Mouse (Mus musculus): ENCODE results near the gene Pitpnc1. TPM values are rescaled to one million over a fixed set of nuclear protein-coding genes. Genes with fewer than 3 reads are reported as not detected.
A peak's percentile ranks its signal among the peaks of the same experiment; 100 is the strongest.

The Pitpnc1 gene
- polyA plus RNA-seq, 1 experiment from 2014 or later: 48.0 TPM

DNA sequence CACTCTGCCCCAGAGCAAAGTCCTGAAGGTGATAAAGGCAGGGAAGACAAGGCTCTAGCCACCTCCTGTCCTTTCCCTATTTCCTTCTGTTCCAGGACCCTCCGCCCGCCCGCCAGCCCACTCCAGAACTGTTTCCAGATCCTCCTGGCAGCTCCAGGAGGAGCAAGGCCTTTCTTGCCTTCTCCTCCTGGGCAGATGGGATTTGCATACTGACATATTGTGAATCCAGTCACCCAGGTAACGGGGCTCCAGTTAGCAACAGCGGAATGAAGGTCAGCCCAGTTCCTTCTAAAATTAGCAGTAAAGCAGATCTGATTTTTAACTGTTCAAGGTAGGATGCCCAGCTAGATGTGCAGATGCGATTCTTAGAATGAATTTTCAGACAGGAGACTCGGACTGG is 114.3 kb downstream of the Pitpnc1 start:
- no peaks in the 10 kb centered on the region for H3K36me3 ChIP-seq (ENCODE audit: control insufficient read depth, insufficient read depth, low read length)
- H3K4me1 ChIP-seq (ENCODE audit: control insufficient read depth, insufficient read depth, low read length): peaks cover 16% of the 10 kb centered on the region
- no peak overlapping the region for H3K4me3 ChIP-seq (ENCODE audit: low read depth, low read length)
- H3K27ac ChIP-seq (ENCODE audit: low read length): no peak overlapping the region; the same call in 1 of the 2 replicates
- WGBS: 40% methylated on average over 7 of the region's 7 CpGs
- H3K27me3 ChIP-seq (ENCODE audit: control insufficient read depth, insufficient read depth, low read depth, low read length): no peaks in the 10 kb centered on the region
- ATAC-seq: peak; percentile 54
- H3K4me2 ChIP-seq (ENCODE audit: low read length): no peak overlapping the region
- no peak overlapping the region for H3K9ac ChIP-seq (ENCODE audit: low read depth, low read length)
- no peaks in the 10 kb centered on the region for H3K9me3 ChIP-seq (replicated peaks; ENCODE audit: control insufficient read depth, low read length, poor library complexity, severe bottlenecking)

- peaks cover 16% of the 10 kb centered on the region for H3K4me1 ChIP-seq (ENCODE audit: control insufficient read depth, insufficient read depth, low read length)
- no peak overlapping the region for H3K27ac ChIP-seq (ENCODE audit: low read length)
- H3K4me2 ChIP-seq (ENCODE audit: low read length): no peak overlapping the region
- WGBS: 30% methylated on average over 3 of the region's 3 CpGs
- H3K9ac ChIP-seq (ENCODE audit: low read depth, low read length): no peak overlapping the region
- H3K36me3 ChIP-seq (ENCODE audit: control insufficient read depth, insufficient read depth, low read length): no peaks in the 10 kb centered on the region
- no peak overlapping the region for H3K4me3 ChIP-seq (ENCODE audit: low read depth, low read length)
- H3K27me3 ChIP-seq (ENCODE audit: control insufficient read depth, insufficient read depth, low read depth, low read length): no peaks in the 10 kb centered on the region
- no peak for ATAC-seq
- no peaks in the 10 kb centered on the region for H3K9me3 ChIP-seq (replicated peaks; ENCODE audit: control insufficient read depth, low read length, poor library complexity, severe bottlenecking)
Measured at GRCm38 (mm10) chr11:107355526-107355925, 115.0 kb downstream of the Pitpnc1 start.

DNA sequence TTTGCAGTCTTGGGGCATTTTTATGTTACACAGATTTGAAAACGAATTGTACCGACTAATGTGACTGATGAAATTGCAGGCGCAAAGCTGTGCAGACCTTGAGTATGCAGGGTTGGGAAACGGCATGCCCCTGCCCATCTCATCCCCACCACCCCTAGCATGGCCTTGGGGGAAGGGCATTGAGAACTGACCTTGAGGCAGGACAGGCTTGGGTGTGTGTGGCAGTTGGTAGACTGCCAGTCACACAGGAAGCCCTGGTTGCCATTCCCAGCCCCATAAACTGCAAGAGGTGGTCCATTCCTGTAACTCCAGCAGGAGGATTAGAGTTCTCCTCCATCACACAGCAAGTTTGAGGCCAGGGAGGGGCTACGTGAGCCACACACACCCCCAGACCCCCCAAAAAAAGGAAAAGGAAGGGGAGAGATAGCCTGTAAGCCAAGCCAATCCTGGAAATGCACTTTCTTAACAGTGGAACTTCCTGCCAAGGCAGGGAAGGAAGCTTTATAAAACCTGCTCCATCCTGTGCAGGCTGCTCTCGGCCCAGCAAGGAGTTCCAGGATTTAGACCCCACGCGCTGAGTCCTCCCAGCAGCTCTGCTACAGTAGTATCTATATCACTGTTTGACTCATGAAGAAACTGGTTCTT is 115.9 kb downstream of the Pitpnc1 start:
- no peaks in the 10 kb centered on the region for H3K36me3 ChIP-seq (ENCODE audit: control insufficient read depth, insufficient read depth, low read length)
- H3K9ac ChIP-seq (ENCODE audit: low read depth, low read length): no peak overlapping the region
- no peak overlapping the region for H3K4me3 ChIP-seq (ENCODE audit: low read depth, low read length)
- H3K27ac ChIP-seq (ENCODE audit: low read length): no peak overlapping the region
- no peaks in the 10 kb centered on the region for H3K9me3 ChIP-seq (replicated peaks; ENCODE audit: control insufficient read depth, low read length, poor library complexity, severe bottlenecking)
- H3K4me1 ChIP-seq (ENCODE audit: control insufficient read depth, insufficient read depth, low read length): peaks cover 16% of the 10 kb centered on the region
- no peaks in the 10 kb centered on the region for H3K27me3 ChIP-seq (ENCODE audit: control insufficient read depth, insufficient read depth, low read depth, low read length)
- ATAC-seq: no peak
- WGBS: 88% methylated on average over 8 of the region's 8 CpGs
- no peak overlapping the region for H3K4me2 ChIP-seq (ENCODE audit: low read length)

DNA sequence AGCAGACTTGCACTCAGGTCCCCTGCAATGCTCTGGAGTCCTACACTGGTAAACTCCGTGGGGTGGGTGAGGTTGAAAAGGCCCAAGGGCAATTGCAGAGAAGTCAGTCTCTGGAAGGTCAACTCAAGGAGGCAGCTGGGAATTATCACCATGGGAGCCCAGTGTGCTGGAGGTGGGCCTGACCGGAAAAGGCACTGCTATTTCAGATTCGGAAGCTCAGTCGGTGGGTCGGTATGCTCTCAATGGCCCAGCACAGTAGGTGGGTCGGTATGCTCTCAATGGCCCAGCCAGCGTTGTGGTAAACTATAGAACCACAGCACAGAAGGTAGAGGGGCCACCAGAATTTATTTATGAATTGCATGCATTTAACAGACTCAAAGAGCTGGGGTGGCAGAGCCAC is 117.9 kb downstream of the Pitpnc1 start:
- Histone ChIP-seq H3K4me2 (ENCODE audit: low read length) (no peak overlapping the region), H3K4me1 (ENCODE audit: control insufficient read depth, insufficient read depth, low read length) (peaks cover 13% of the 10 kb centered on the region), H3K27me3 (ENCODE audit: control insufficient read depth, insufficient read depth, low read depth, low read length) (no peaks in the 10 kb centered on the region), H3K9ac (ENCODE audit: low read depth, low read length) (no peak overlapping the region), H3K9me3 (replicated peaks; ENCODE audit: control insufficient read depth, low read length, poor library complexity, severe bottlenecking) (no peaks in the 10 kb centered on the region), H3K36me3 (ENCODE audit: control insufficient read depth, insufficient read depth, low read length) (no peaks in the 10 kb centered on the region), H3K4me3 (ENCODE audit: low read depth, low read length) (no peak overlapping the region), H3K27ac (ENCODE audit: low read length) (no peak overlapping the region)
- ATAC-seq: no peak
- WGBS: 10% methylated on average over 7 of the region's 7 CpGs

- Histone ChIP-seq H3K36me3 (ENCODE audit: control insufficient read depth, insufficient read depth, low read length) (no peaks in the 10 kb centered on the region), H3K27ac (ENCODE audit: low read length) (no peak overlapping the region), H3K9ac (ENCODE audit: low read depth, low read length) (no peak overlapping the region), H3K4me3 (ENCODE audit: low read depth, low read length) (no peak overlapping the region), H3K9me3 (replicated peaks; ENCODE audit: control insufficient read depth, low read length, poor library complexity, severe bottlenecking) (no peaks in the 10 kb centered on the region), H3K27me3 (ENCODE audit: control insufficient read depth, insufficient read depth, low read depth, low read length) (no peaks in the 10 kb centered on the region), H3K4me2 (ENCODE audit: low read length) (no peak overlapping the region), H3K4me1 (ENCODE audit: control insufficient read depth, insufficient read depth, low read length) (no peaks in the 10 kb centered on the region)
- no peak for ATAC-seq
- 81% methylated on average over 7 of the region's 7 CpGs for WGBS
Measured at GRCm38 (mm10) chr11:107349756-107350155, 120.7 kb downstream of the Pitpnc1 start.

DNA sequence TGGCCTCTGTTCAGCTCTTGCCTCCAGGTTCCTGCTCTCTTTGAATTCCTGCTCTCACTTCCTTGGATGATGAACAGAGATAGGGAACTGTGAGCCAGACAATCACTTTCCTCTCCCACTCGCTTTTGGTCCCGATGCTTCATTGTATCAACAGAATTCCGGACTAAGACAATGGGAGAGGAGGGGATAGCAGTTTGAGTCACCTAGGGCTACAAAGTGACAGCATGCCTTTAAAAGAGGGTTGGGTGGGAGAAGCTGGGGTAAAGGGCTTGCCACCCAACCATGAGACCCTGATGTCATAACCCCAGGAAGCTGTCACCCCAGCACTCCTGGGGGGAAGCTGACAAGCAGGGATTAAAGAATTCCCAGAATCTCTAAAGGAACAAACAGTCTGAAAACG is 127.5 kb downstream of the Pitpnc1 start:
- 82% methylated on average over 4 of the region's 4 CpGs for WGBS
- Histone ChIP-seq H3K4me3 (ENCODE audit: low read depth, low read length) (no peak overlapping the region), H3K4me2 (ENCODE audit: low read length) (no peak overlapping the region), H3K4me1 (ENCODE audit: control insufficient read depth, insufficient read depth, low read length) (peaks cover 5% of the 10 kb centered on the region), H3K9ac (ENCODE audit: low read depth, low read length) (no peak overlapping the region), H3K9me3 (replicated peaks; ENCODE audit: control insufficient read depth, low read length, poor library complexity, severe bottlenecking) (no peaks in the 10 kb centered on the region), H3K27ac (ENCODE audit: low read length) (no peak overlapping the region), H3K36me3 (ENCODE audit: control insufficient read depth, insufficient read depth, low read length) (no peaks in the 10 kb centered on the region), H3K27me3 (ENCODE audit: control insufficient read depth, insufficient read depth, low read depth, low read length) (no peaks in the 10 kb centered on the region)
- ATAC-seq: no peak

DNA sequence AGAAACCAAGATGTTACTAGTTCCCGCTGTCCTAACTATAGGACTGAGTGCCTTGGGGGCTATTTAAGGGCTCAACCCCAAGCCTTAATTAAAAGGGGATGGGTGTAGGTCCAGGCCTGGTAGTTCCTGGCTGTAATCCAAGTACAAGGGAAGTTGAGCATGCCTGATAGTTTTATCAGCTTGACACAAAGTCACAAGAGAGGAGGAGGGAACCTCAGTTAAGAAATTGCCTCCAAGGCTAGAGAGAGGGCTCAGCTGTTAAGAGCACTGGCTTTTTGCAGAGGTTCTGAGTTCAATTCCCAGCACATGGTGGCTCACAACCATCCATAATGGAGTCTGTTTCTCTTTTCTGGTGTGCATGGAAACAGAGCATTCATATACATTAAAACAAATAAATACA is 128.1 kb downstream of the Pitpnc1 start:
- ATAC-seq: no peak
- no peak overlapping the region for H3K27ac ChIP-seq (ENCODE audit: low read length)
- H3K4me1 ChIP-seq (ENCODE audit: control insufficient read depth, insufficient read depth, low read length): peaks cover 11% of the 10 kb centered on the region
- H3K9me3 ChIP-seq (replicated peaks; ENCODE audit: control insufficient read depth, low read length, poor library complexity, severe bottlenecking): no peaks in the 10 kb centered on the region
- 88% methylated on average over 1 of the region's 1 CpGs for WGBS
- no peak overlapping the region for H3K4me2 ChIP-seq (ENCODE audit: low read length)
- no peaks in the 10 kb centered on the region for H3K36me3 ChIP-seq (ENCODE audit: control insufficient read depth, insufficient read depth, low read length)
- no peaks in the 10 kb centered on the region for H3K27me3 ChIP-seq (ENCODE audit: control insufficient read depth, insufficient read depth, low read depth, low read length)
- H3K4me3 ChIP-seq (ENCODE audit: low read depth, low read length): no peak overlapping the region
- no peak overlapping the region for H3K9ac ChIP-seq (ENCODE audit: low read depth, low read length)

GRCm38 (mm10) chr11:107341293-107341692 is 129.2 kb downstream of the Pitpnc1 start:
- Histone ChIP-seq H3K4me3 (ENCODE audit: low read depth, low read length) (no peak overlapping the region), H3K4me1 (ENCODE audit: control insufficient read depth, insufficient read depth, low read length) (peaks cover 16% of the 10 kb centered on the region), H3K27ac (ENCODE audit: low read length) (no peak overlapping the region), H3K9me3 (replicated peaks; ENCODE audit: control insufficient read depth, low read length, poor library complexity, severe bottlenecking) (no peaks in the 10 kb centered on the region), H3K36me3 (ENCODE audit: control insufficient read depth, insufficient read depth, low read length) (no peaks in the 10 kb centered on the region), H3K9ac (ENCODE audit: low read depth, low read length) (no peak overlapping the region), H3K4me2 (ENCODE audit: low read length) (no peak overlapping the region), H3K27me3 (ENCODE audit: control insufficient read depth, insufficient read depth, low read depth, low read length) (no peaks in the 10 kb centered on the region)
- ATAC-seq: peak; percentile 55; the same call in 1 of the 2 replicates
- 36% methylated on average over 15 of the region's 15 CpGs for WGBS

GRCm38 (mm10) chr11:107340793-107341192 is 129.7 kb downstream of the Pitpnc1 start:
- Histone ChIP-seq H3K27ac (ENCODE audit: low read length) (no peak overlapping the region), H3K4me2 (ENCODE audit: low read length) (no peak overlapping the region), H3K27me3 (ENCODE audit: control insufficient read depth, insufficient read depth, low read depth, low read length) (no peaks in the 10 kb centered on the region), H3K36me3 (ENCODE audit: control insufficient read depth, insufficient read depth, low read length) (no peaks in the 10 kb centered on the region), H3K9ac (ENCODE audit: low read depth, low read length) (no peak overlapping the region), H3K4me1 (ENCODE audit: control insufficient read depth, insufficient read depth, low read length) (peaks cover 16% of the 10 kb centered on the region), H3K9me3 (replicated peaks; ENCODE audit: control insufficient read depth, low read length, poor library complexity, severe bottlenecking) (no peaks in the 10 kb centered on the region), H3K4me3 (ENCODE audit: low read depth, low read length) (no peak overlapping the region)
- WGBS: 17% methylated on average over 2 of the region's 2 CpGs
- no peak for ATAC-seq

All from midbrain, embryonic 16.5 days (tissue).